Mouse (Mus musculus): ENCODE results near the gene Dcaf12l2. TPM values are rescaled to one million over a fixed set of nuclear protein-coding genes. Genes with fewer than 3 reads are reported as not detected.

Gene Dcaf12l2
- polyA plus RNA-seq (2015; fragmentation: Nextera tagmentation; extraction: Ambion mirVana): 0.78 and 0.86 TPM in 2 replicates

DNA sequence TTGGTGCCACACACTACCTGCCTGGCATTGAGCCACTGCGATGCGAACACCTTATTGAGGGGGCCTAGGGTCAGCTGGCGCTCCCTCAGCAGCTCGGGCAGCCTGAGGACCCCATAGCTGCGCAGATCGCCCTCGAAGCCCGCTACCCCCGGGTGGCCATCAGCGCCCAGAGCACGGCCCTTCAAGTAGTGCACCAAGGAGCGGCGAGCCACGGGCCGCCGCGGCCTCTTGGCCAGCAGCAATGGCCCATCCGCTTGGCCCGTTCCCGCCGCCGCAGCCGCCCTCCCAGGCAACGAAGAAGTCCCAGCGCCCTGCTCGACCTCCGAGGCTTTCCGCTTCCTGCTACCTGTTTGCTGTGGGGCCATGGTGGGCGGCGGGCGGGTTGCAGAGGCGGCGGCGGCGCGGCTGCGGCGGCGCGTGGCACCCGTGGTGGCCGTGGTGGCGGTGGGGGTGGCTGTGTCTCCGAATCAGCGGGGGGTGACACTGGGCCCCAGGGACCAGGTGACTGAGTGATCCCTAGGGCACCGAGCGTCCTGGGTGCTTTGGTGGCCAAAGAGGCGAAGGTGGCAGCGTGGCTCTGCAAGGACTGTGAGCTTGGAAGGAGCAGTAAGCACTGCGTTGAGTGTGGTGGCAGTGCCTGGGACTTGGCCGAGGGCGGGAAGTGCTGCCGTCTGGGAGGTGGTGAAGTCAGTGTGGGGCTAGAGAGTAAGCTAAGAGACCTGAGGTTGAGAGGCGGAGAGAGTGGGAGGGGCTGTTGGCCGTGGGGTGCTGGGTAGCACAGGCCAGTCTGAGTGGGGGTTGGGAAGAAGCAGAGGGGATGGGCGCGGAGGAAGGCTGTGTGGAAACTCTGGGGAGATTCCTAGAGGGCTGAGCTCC lies at the start of gene Dcaf12l2:
Gene Dcaf12l2, minus strand, starts transcription at position 697 of the 876 bp plus-strand sequence.

All from urinary bladder, postnatal 0 days (tissue).